Mouse (Mus musculus): ENCODE data around the gene Atg9a. TPM values are rescaled to one million over a fixed set of nuclear protein-coding genes. Genes with fewer than 3 reads are reported as not detected.

Gene Atg9a
- total RNA-seq, 2 experiments from 2014 or later, result 73.8 to 76.3 TPM

DNA sequence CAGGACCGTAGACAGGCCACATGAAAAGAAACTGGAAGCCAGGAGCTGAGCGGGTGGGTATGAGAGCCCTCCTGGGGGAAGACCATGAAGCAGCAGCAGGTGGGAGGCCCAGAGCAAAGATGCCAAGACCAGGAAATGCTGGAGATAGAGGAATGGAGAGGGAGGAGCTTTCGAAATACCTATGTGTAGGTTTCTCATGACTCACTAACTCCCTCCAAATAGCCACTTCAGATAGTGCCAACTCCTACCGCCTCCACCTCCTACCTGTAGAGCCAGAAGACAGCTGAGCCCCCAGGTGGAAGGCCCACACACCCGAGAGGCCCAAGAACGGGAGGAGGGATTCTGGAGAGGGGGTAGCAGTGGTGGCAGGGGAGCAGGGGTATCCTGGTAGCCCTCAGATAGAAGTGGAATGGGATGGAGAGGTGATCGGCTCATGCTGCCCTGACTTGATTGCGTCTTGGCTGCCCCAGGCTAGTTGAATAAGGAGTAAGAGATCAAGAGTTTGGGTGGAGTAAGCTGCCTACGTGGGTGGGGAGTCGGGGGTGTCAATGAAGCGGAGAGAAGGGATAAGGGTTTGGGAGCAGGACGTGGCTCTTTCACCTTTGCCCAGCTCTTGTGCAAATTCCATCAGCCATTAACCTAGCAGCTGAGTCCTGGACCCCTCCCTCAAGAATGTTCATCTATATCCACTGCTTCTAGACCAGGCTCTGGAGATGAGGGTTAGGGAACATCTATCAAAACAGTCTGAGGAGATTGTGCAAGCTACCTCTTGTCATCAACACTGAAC is 58.4 kb downstream of the Atg9a start, which contains the start of gene Slc23a3:
TSS of gene Slc23a3 (minus strand) at position 470 of the 787 bp plus-strand sequence.
- intact Hi-C loops (cut with DNase I), result no loop called here
- no peak for DNase-seq

Small RNA genes within 50 kb of the gene (microRNA-seq; reads per million reads assigned to microRNA genes)
- 0 reads per million in 2 experiments for gene Gm27943 (ENCODE audit: borderline number of aligned reads in 2 of 2)

Other genes starting within 250 kb of the Atg9a start
- gene Ihh, start 240.5 kb downstream of the Atg9a start, total RNA-seq (2021), result under 1 TPM in 1 of 2 experiments, not detected in 1; 0.14 TPM
- 1 to 10 TPM; 4.5 TPM for gene Nhej1, start 67.0 kb downstream of the Atg9a start, total RNA-seq (2021)
- gene Slc23a3, start 58.3 kb downstream of the Atg9a start, total RNA-seq (2021), result under 1 TPM; 0.56 to 0.57 TPM
- 10 to 100 TPM; 23.2 to 30.0 TPM for gene Cnppd1, start 49.5 kb downstream of the Atg9a start, total RNA-seq (2021)
- gene Retreg2, start 49.4 kb downstream of the Atg9a start, total RNA-seq (2021), result 10 to 100 TPM; 22.2 to 23.5 TPM
- 10 to 100 TPM; 14.9 to 17.6 TPM for gene Zfand2b, start 23.6 kb downstream of the Atg9a start, total RNA-seq (2021)
- gene Abcb6, start 11.8 kb downstream of the Atg9a start, total RNA-seq (2021), result 10 to 100 TPM; 28.8 to 30.4 TPM
- 10 to 100 TPM; 13.3 to 13.5 TPM for gene Ankzf1, start within 50 bp of the Atg9a start, total RNA-seq (2021)
- gene Glb1l, start 18.6 kb upstream of the Atg9a start, total RNA-seq (2021), result 1 to 10 TPM; 2.5 to 4.0 TPM
- 10 to 100 TPM; 38.1 to 41.0 TPM for gene Stk16, start 18.6 kb upstream of the Atg9a start, total RNA-seq (2021)
- gene Tuba4a, start 27.7 kb upstream of the Atg9a start, total RNA-seq (2021), result 100 to 1,000 TPM; 778 to 837 TPM
- not detected for gene A630095N17Rik, start 39.9 kb upstream of the Atg9a start, total RNA-seq (2021)
- gene Dnajb2, start 44.2 kb upstream of the Atg9a start, total RNA-seq (2021), result 100 to 1,000 TPM; 104 to 112 TPM
- under 1 TPM; 0.92 to 0.95 TPM for gene Ptprn, start 72.3 kb upstream of the Atg9a start, total RNA-seq (2021)
- gene Resp18, start 86.2 kb upstream of the Atg9a start, total RNA-seq (2021), result not detected
- gene Dnpep, start 125.8 kb upstream of the Atg9a start, total RNA-seq (2021), result 10 to 100 TPM; 78.0 to 89.7 TPM
- 1,000 to 10,000 TPM; 1,347 to 1,420 TPM for gene Des, start 168.1 kb upstream of the Atg9a start, total RNA-seq (2021)
- 100 to 1,000 TPM; 120 to 128 TPM for gene Speg, start 183.1 kb upstream of the Atg9a start, total RNA-seq (2021)
- gene Gmppa, start 243.7 kb upstream of the Atg9a start, total RNA-seq (2021), result 10 to 100 TPM; 35.5 to 39.9 TPM

All from heart, postnatal 36 days (tissue).